Mouse (Mus musculus): ENCODE results near the gene Zer1. TPM values are rescaled to one million over a fixed set of nuclear protein-coding genes. Genes with fewer than 3 reads are reported as not detected.
"Not testable (repeated sequence)": the region's sequence is repeated elsewhere in the genome, so short reads cannot be mapped to it uniquely, and the experiment has no call there.

Gene Zer1
- polyA plus RNA-seq, 1 experiment from 2014 or later, result 1.8 TPM

DNA sequence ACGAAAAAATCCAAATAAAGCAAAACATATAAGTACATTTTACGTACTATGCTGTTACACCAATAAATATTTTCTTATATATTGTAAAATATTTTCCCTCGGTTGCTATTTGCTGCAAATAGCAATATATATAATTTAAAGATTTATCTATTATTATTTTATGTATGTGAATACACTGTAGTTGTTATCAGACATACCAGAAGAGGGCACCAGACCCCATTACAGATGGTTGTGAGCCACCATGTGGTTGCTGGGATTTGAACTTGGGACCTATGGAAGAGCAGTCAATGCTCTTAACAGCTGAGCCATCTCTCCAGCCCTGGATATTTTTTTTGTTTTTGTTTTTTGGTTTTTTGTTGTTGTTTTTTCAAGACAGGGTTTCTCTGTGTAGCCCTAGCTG, 69.1 kb downstream of the Zer1 start:
- H3K27me3 ChIP-seq (ENCODE audit: insufficient read depth, low read length); DNase-seq; ATAC-seq; H3K4me2 ChIP-seq (ENCODE audit: low read depth, low read length); H3K4me1 ChIP-seq (ENCODE audit: insufficient read depth); H3K4me3 ChIP-seq (ENCODE audit: low read depth, low read length); H3K36me3 ChIP-seq (replicated peaks; ENCODE audit: insufficient read depth, low read length); H3K9me3 ChIP-seq (ENCODE audit: low read length); H3K27ac ChIP-seq (ENCODE audit: low read depth); H3K9ac ChIP-seq (replicated peaks): not testable (repeated sequence)
- 93% methylated on average over 3 of the region's 3 CpGs for WGBS (ENCODE audit: insufficient replicate concordance)
- peak; percentile 25; the same call in 1 of the 2 replicates for TF ChIP-seq CTCF (IDR thresholded peaks at IDR 0.05; ENCODE audit: low read depth)

DNA sequence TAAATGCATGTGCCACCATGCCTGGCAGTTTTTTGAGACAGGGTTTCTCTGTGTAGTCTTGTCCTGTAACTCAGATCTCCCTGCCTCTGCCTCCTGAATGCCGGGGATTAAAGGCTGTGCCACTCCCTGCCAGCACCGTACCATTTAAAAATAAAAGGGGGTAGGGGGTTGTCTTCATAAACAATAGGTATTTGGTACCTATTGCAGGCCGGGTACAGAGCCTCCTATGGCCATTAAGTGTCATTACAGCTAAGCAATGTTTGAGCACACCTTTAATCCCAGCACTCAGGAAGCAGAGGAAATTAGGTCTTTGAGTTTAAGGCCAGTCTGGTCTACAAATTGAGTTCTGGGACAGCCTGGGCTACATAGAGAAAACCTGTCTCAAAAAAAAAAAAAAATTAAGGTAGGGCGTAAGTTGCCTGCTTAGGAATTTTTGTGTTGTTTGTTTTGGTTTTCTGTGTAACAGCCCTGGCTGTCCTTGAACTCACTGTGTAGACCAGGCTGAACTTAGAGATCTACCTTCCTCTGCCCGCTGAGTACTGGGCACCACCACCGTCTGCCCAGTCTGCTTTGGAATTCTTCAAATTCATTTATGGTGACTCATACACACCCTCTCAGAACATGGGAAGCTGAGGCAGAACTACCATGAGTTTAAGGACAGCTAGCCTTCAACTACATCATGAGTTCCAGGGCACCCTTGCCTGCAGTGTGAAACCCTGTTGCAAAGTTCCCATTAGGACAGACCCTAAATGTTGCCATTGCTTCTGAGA, 72.2 kb downstream of the Zer1 start:
- Histone ChIP-seq H3K27me3 (ENCODE audit: insufficient read depth, low read length) (no peaks in the 10 kb centered on the region; the same call in 1 of the 2 replicates), H3K4me2 (ENCODE audit: low read depth, low read length) (no peak overlapping the region), H3K36me3 (replicated peaks; ENCODE audit: insufficient read depth, low read length) (no peaks in the 10 kb centered on the region), H3K9ac (replicated peaks) (no peak overlapping the region), H3K4me1 (ENCODE audit: insufficient read depth) (peaks cover 9% of the 10 kb centered on the region), H3K27ac (ENCODE audit: low read depth) (no peak overlapping the region), H3K9me3 (ENCODE audit: low read length) (no peaks in the 10 kb centered on the region), H3K4me3 (ENCODE audit: low read depth, low read length) (no peak overlapping the region)
- DNase-seq (no peak), ATAC-seq (no peak)
- TF ChIP-seq CTCF (IDR thresholded peaks at IDR 0.05; ENCODE audit: low read depth) (peak; percentile 67), EP300 (IDR thresholded peaks at IDR 0.05; ENCODE audit: low read depth) (no peak)
- 40% methylated on average over 6 of the region's 6 CpGs for WGBS (ENCODE audit: insufficient replicate concordance)

DNA sequence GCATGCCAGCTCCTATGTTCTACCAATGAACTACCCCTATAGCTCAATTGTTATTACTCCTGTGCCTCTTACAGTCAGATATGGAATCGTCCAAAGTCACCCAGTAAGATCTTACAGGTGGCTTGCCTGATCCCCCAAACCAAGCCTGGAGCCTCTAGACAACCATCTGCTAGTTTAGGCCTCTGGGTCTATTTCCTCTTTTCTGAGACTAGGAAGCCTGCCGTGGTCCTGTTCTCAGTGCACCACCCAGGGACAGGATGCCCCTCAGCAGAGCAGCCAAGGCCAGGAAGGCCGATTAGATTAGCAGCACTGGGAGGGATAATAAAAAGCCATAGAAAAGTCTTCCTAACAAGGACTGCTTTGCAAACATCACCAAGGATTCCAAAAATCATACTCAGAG, 74.6 kb downstream of the Zer1 start:
- no peaks in the 10 kb centered on the region; the same call in 1 of the 2 replicates for H3K27me3 ChIP-seq (ENCODE audit: insufficient read depth, low read length)
- TF ChIP-seq EP300 (IDR thresholded peaks at IDR 0.05; ENCODE audit: low read depth) (0 out of 2 replicates have a peak, but pooled peaks have one; percentile 29), CTCF (IDR thresholded peaks at IDR 0.05; ENCODE audit: low read depth) (no peak)
- peaks cover 9% of the 10 kb centered on the region for H3K4me1 ChIP-seq (ENCODE audit: insufficient read depth)
- no peak overlapping the region for H3K4me2 ChIP-seq (ENCODE audit: low read depth, low read length)
- no peak overlapping the region for H3K9ac ChIP-seq (replicated peaks)
- H3K36me3 ChIP-seq (replicated peaks; ENCODE audit: insufficient read depth, low read length), result no peaks in the 10 kb centered on the region
- H3K9me3 ChIP-seq (ENCODE audit: low read length), result no peaks in the 10 kb centered on the region
- WGBS (ENCODE audit: insufficient replicate concordance), result 30% methylated on average over 3 of the region's 3 CpGs
- no peak for DNase-seq
- H3K4me3 ChIP-seq (ENCODE audit: low read depth, low read length), result no peak overlapping the region
- H3K27ac ChIP-seq (ENCODE audit: low read depth), result no peak overlapping the region
- ATAC-seq, result no peak

DNA sequence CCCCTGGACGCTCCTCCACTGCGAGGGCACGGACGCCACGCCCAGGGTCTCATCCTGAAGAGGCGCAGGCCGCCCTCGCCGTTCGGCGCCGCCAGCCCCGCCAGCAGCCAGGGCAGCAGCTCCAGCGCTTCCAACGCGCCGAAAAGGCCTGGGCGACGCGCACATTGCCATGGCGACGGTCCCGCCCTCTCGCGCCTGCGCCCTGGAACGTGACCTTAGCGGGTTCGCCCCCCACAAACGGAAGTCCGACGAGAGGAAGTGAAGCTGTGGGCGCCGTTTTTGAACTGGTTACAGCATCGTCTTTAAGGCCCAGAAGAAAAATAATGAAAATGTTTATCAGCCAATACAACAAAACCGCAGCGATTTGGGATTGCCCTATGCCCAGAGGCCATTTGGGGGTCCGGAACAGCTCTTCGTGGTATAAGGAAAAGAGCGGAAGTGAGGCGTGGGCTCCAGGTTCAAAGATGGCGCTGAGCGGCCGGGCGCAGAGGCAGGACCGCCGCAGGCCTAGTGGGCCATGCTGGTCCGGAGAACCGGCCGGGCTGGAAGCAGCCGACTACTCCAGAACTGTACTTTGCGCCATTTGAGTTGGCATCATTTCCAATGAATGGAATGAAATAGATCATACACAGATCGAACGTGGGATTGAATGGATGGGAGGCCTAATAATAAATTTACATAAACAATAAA, 75.5 kb downstream of the Zer1 start, which contains the start of gene Wdr34:
TSS of gene Wdr34 (minus strand) at position 183 of the 690 bp plus-strand sequence.
- Histone ChIP-seq H3K9ac (replicated peaks) (peak within 1 kb of the TSS; percentile 72), H3K4me2 (ENCODE audit: low read depth, low read length) (peak within 1 kb of the TSS; percentile 96), H3K4me3 (ENCODE audit: low read depth, low read length) (peak within 1 kb of the TSS; percentile 78), H3K27ac (ENCODE audit: low read depth) (peak within 1 kb of the TSS; percentile 92), H3K9me3 (ENCODE audit: low read length) (no peaks in the 10 kb centered on the region), H3K27me3 (ENCODE audit: insufficient read depth, low read length) (no peaks in the 10 kb centered on the region), H3K4me1 (ENCODE audit: insufficient read depth) (peaks cover 9% of the 10 kb centered on the region), H3K36me3 (replicated peaks; ENCODE audit: insufficient read depth, low read length) (no peaks in the 10 kb centered on the region)
- no peak for TF ChIP-seq CTCF (IDR thresholded peaks at IDR 0.05; ENCODE audit: low read depth)
- peak; percentile 64 for TF ChIP-seq EP300 (IDR thresholded peaks at IDR 0.05; ENCODE audit: low read depth)
- ATAC-seq (peak; percentile 97), DNase-seq (peak; percentile 98)
- 1% methylated on average over 51 of the region's 54 CpGs for WGBS (ENCODE audit: insufficient replicate concordance)

DNA sequence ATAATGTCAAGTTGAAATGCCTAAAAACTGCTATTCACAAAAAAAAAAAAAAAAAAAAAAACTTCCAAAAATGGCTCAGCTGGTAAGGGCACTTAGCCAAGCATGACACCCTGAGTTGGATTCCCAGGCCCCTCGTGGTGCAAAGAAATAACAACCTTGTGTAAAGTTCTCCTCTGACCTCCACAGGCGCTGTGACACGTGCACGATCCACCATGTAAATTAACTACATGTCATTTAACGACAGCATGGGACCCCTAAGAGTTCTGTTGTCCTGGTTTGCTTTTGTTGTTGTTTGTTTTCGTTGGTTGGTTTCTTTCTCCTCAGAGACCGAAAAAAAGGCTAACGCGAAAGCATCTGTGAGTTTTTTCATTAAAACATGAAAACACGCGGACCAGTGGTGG, 76.3 kb downstream of the Zer1 start:
- Histone ChIP-seq H3K4me1 (ENCODE audit: insufficient read depth) (peaks cover 9% of the 10 kb centered on the region), H3K27ac (ENCODE audit: low read depth) (peak overlapping the region; percentile 92), H3K4me3 (ENCODE audit: low read depth, low read length) (peak overlapping the region; percentile 78), H3K9me3 (ENCODE audit: low read length) (no peaks in the 10 kb centered on the region), H3K36me3 (replicated peaks; ENCODE audit: insufficient read depth, low read length) (no peaks in the 10 kb centered on the region), H3K4me2 (ENCODE audit: low read depth, low read length) (peak overlapping the region; percentile 96), H3K27me3 (ENCODE audit: insufficient read depth, low read length) (no peaks in the 10 kb centered on the region), H3K9ac (replicated peaks) (peak overlapping the region; percentile 72)
- no peak for TF ChIP-seq EP300 (IDR thresholded peaks at IDR 0.05; ENCODE audit: low read depth)
- TF ChIP-seq CTCF (IDR thresholded peaks at IDR 0.05; ENCODE audit: low read depth), result no peak
- no peak for DNase-seq
- WGBS (ENCODE audit: insufficient replicate concordance), result 39% methylated on average over 11 of the region's 11 CpGs
- no peak for ATAC-seq

Other genes with a start within 250 kb of the Zer1 start
- 19.0 and 22.1 TPM in 2 replicates for gene Odf2, start 235.4 kb downstream of the Zer1 start, polyA plus RNA-seq (2015; fragmentation: Nextera tagmentation; extraction: Ambion mirVana)
- 13.4 and 14.7 TPM in 2 replicates for gene Gle1, start 189.2 kb downstream of the Zer1 start, polyA plus RNA-seq (2015; fragmentation: Nextera tagmentation; extraction: Ambion mirVana)
- gene Sptan1, start 159.0 kb downstream of the Zer1 start, polyA plus RNA-seq (2015; fragmentation: Nextera tagmentation; extraction: Ambion mirVana), result 14.9 and 17.2 TPM in 2 replicates
- 5.8 and 6.6 TPM in 2 replicates for gene Wdr34, start 75.7 kb downstream of the Zer1 start, polyA plus RNA-seq (2015; fragmentation: Nextera tagmentation; extraction: Ambion mirVana)
- 115 and 116 TPM in 2 replicates for gene Set, start 67.2 kb downstream of the Zer1 start, polyA plus RNA-seq (2015; fragmentation: Nextera tagmentation; extraction: Ambion mirVana)
- gene Pkn3, start 46.9 kb downstream of the Zer1 start, polyA plus RNA-seq (2015; fragmentation: Nextera tagmentation; extraction: Ambion mirVana), result 0.75 and 1.0 TPM in 2 replicates
- 25.1 and 27.0 TPM in 2 replicates for gene Zdhhc12, start 30.9 kb downstream of the Zer1 start, polyA plus RNA-seq (2015; fragmentation: Nextera tagmentation; extraction: Ambion mirVana)
- gene Tbc1d13, start 9.2 kb upstream of the Zer1 start, polyA plus RNA-seq (2015; fragmentation: Nextera tagmentation; extraction: Ambion mirVana), result 1.8 and 2.0 TPM in 2 replicates
- gene Endog, start 46.9 kb upstream of the Zer1 start, polyA plus RNA-seq (2015; fragmentation: Nextera tagmentation; extraction: Ambion mirVana), result 51.2 and 56.3 TPM in 2 replicates
- gene Spout1, start 53.9 kb upstream of the Zer1 start, polyA plus RNA-seq (2015; fragmentation: Nextera tagmentation; extraction: Ambion mirVana), result 12.8 and 13.7 TPM in 2 replicates
- gene Kyat1, start 81.3 kb upstream of the Zer1 start, polyA plus RNA-seq (2015; fragmentation: Nextera tagmentation; extraction: Ambion mirVana), result 32.2 and 32.3 TPM in 2 replicates
- 18.6 and 20.3 TPM in 2 replicates for gene Lrrc8a, start 113.1 kb upstream of the Zer1 start, polyA plus RNA-seq (2015; fragmentation: Nextera tagmentation; extraction: Ambion mirVana)
- gene Gm28035, start 116.0 kb upstream of the Zer1 start, polyA plus RNA-seq (2015; fragmentation: Nextera tagmentation; extraction: Ambion mirVana), result 0.14 and 0.18 TPM in 2 replicates
- 19.3 and 23.2 TPM in 2 replicates for gene Phyhd1, start 141.6 kb upstream of the Zer1 start, polyA plus RNA-seq (2015; fragmentation: Nextera tagmentation; extraction: Ambion mirVana)
- gene Gm28038, start 156.5 kb upstream of the Zer1 start, polyA plus RNA-seq (2015; fragmentation: Nextera tagmentation; extraction: Ambion mirVana), result not detected in 2 replicates
- gene Dolk, start 161.7 kb upstream of the Zer1 start, polyA plus RNA-seq (2015; fragmentation: Nextera tagmentation; extraction: Ambion mirVana), result 14.0 and 14.1 TPM in 2 replicates
- gene Nup188, start 161.8 kb upstream of the Zer1 start, polyA plus RNA-seq (2015; fragmentation: Nextera tagmentation; extraction: Ambion mirVana), result 6.2 and 7.5 TPM in 2 replicates
- 13.9 and 14.4 TPM in 2 replicates for gene Sh3glb2, start 234.8 kb upstream of the Zer1 start, polyA plus RNA-seq (2015; fragmentation: Nextera tagmentation; extraction: Ambion mirVana)
- gene Miga2, start 239.6 kb upstream of the Zer1 start, polyA plus RNA-seq (2015; fragmentation: Nextera tagmentation; extraction: Ambion mirVana), result 7.6 and 8.2 TPM in 2 replicates

All from liver, postnatal 0 days (tissue).